Mouse (Mus musculus): ENCODE data around the gene Sec11a. TPM values are rescaled to one million over a fixed set of nuclear protein-coding genes. Genes with fewer than 3 reads are reported as not detected.

Gene Sec11a
- polyA plus RNA-seq, 1 experiment from 2014 or later = 147 TPM

DNA sequence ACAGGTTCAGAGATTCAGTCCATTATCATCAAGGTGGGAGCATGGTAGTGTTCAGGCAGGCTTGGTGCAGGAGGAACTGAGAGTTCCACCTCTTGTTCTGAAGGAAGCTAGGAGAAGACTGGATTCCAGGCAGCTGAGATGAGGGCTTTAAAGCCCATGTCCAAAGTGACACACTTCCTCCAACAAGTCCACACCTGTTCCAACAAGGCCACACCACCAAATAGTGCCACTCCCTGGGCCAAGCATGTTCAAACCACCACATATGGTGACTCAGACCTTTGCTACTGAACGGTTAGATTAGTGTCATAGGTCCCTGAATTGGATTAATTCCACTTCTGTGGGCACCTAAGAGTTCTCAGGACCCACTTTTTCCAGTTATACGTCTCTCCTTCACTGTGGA is 23.8 kb upstream of the Sec11a start:
- H3K27me3 ChIP-seq (ENCODE audit: control insufficient read depth, insufficient read depth, low read length) = no peaks in the 10 kb centered on the region
- H3K4me1 ChIP-seq (ENCODE audit: control insufficient read depth, insufficient read depth, low read length) = no peaks in the 10 kb centered on the region
- no peak for DNase-seq
- no peaks in the 10 kb centered on the region for H3K9me3 ChIP-seq (ENCODE audit: control insufficient read depth, low read length)
- no peak overlapping the region for H3K9ac ChIP-seq (replicated peaks; ENCODE audit: low read length)
- H3K4me3 ChIP-seq (replicated peaks; ENCODE audit: low read depth, low read length) = no peak overlapping the region
- no peak for ATAC-seq (ENCODE audit: low FRiP score, low TSS enrichment)
- no peak overlapping the region for H3K4me2 ChIP-seq (ENCODE audit: low read length)
- H3K27ac ChIP-seq (replicated peaks; ENCODE audit: low read depth, low read length) = no peak overlapping the region
- H3K36me3 ChIP-seq (ENCODE audit: control insufficient read depth, insufficient read depth, low read length) = no peaks in the 10 kb centered on the region
- WGBS = 68% methylated on average over 2 of the region's 2 CpGs

DNA sequence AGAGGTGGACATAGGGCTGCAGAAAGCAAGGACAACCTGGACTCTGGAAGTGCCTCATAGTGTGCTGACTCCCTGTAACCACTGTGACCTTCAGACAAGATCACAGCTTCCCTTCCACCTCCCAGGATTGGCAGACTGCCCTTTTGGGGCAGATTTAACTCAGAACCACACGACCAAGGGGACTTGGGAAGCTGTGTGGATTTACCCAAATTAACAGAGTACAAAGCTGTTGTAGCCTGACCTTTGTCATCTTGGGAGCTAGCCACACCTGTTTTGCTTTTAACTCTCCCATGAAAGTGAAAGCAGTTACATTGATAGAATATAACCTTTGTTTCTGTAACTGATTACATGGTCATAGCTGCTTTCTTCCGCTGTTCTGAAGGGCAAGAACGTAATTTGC is 23.3 kb upstream of the Sec11a start:
- no peak overlapping the region for H3K9ac ChIP-seq (replicated peaks; ENCODE audit: low read length)
- no peaks in the 10 kb centered on the region for H3K27me3 ChIP-seq (ENCODE audit: control insufficient read depth, insufficient read depth, low read length)
- WGBS = 69% methylated on average over 3 of the region's 3 CpGs
- H3K9me3 ChIP-seq (ENCODE audit: control insufficient read depth, low read length) = no peaks in the 10 kb centered on the region
- H3K4me3 ChIP-seq (replicated peaks; ENCODE audit: low read depth, low read length) = no peak overlapping the region
- H3K4me2 ChIP-seq (ENCODE audit: low read length) = no peak overlapping the region
- no peaks in the 10 kb centered on the region for H3K4me1 ChIP-seq (ENCODE audit: control insufficient read depth, insufficient read depth, low read length)
- no peak for DNase-seq
- H3K36me3 ChIP-seq (ENCODE audit: control insufficient read depth, insufficient read depth, low read length) = no peaks in the 10 kb centered on the region
- no peak for ATAC-seq (ENCODE audit: low FRiP score, low TSS enrichment)
- H3K27ac ChIP-seq (replicated peaks; ENCODE audit: low read depth, low read length) = no peak overlapping the region

DNA sequence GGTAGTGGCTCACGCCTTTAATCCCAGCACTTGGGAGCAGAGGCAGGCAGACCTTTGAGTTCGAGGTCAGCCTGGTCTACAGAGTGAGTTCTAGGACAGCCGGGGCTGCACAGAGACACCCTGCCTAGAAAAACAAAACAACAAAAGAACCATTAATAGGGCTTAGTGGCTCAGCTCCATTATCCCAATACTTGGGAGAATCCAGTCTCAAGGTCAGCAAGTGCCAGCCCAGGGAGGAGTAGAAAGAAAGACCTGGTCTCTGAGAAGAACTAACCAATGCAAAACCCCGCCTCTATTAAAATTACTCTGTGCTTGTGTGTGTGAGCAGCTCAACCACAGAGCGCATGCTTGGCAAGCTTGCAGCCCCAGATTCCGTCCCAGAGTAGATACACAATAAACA is 15.2 kb upstream of the Sec11a start:
- H3K9me3 ChIP-seq (ENCODE audit: control insufficient read depth, low read length) = no peaks in the 10 kb centered on the region
- no peak overlapping the region for H3K4me3 ChIP-seq (replicated peaks; ENCODE audit: low read depth, low read length)
- no peak overlapping the region for H3K27ac ChIP-seq (replicated peaks; ENCODE audit: low read depth, low read length)
- WGBS = 58% methylated on average over 6 of the region's 6 CpGs
- H3K4me1 ChIP-seq (ENCODE audit: control insufficient read depth, insufficient read depth, low read length) = no peaks in the 10 kb centered on the region
- DNase-seq (no peak), ATAC-seq (ENCODE audit: low FRiP score, low TSS enrichment) (no peak)
- no peaks in the 10 kb centered on the region for H3K27me3 ChIP-seq (ENCODE audit: control insufficient read depth, insufficient read depth, low read length)
- no peak overlapping the region for H3K9ac ChIP-seq (replicated peaks; ENCODE audit: low read length)
- H3K36me3 ChIP-seq (ENCODE audit: control insufficient read depth, insufficient read depth, low read length) = no peaks in the 10 kb centered on the region
- H3K4me2 ChIP-seq (ENCODE audit: low read length) = no peak overlapping the region

GRCm38 (mm10) chr7:80959003-80959402 is 11.4 kb upstream of the Sec11a start:
- WGBS = 83% methylated on average over 3 of the region's 3 CpGs
- no peak for ATAC-seq (ENCODE audit: low FRiP score, low TSS enrichment)
- Histone ChIP-seq H3K4me3 (replicated peaks; ENCODE audit: low read depth, low read length) (no peak overlapping the region), H3K27ac (replicated peaks; ENCODE audit: low read depth, low read length) (no peak overlapping the region), H3K4me1 (ENCODE audit: control insufficient read depth, insufficient read depth, low read length) (no peaks in the 10 kb centered on the region), H3K36me3 (ENCODE audit: control insufficient read depth, insufficient read depth, low read length) (no peaks in the 10 kb centered on the region), H3K9me3 (ENCODE audit: control insufficient read depth, low read length) (no peaks in the 10 kb centered on the region), H3K4me2 (ENCODE audit: low read length) (no peak overlapping the region), H3K9ac (replicated peaks; ENCODE audit: low read length) (no peak overlapping the region), H3K27me3 (ENCODE audit: control insufficient read depth, insufficient read depth, low read length) (no peaks in the 10 kb centered on the region)
- no peak for DNase-seq

GRCm38 (mm10) chr7:80956891-80957290 is 9.3 kb upstream of the Sec11a start:
- no peak for ATAC-seq (ENCODE audit: low FRiP score, low TSS enrichment)
- WGBS = 84% methylated on average over 2 of the region's 2 CpGs

GRCm38 (mm10) chr7:80954251-80954650 is 6.7 kb upstream of the Sec11a start:
- DNase-seq (no peak), ATAC-seq (ENCODE audit: low FRiP score, low TSS enrichment) (no peak)
- Histone ChIP-seq H3K4me2 (ENCODE audit: low read length) (no peak overlapping the region), H3K27me3 (ENCODE audit: control insufficient read depth, insufficient read depth, low read length) (no peaks in the 10 kb centered on the region), H3K27ac (replicated peaks; ENCODE audit: low read depth, low read length) (no peak overlapping the region), H3K9ac (replicated peaks; ENCODE audit: low read length) (no peak overlapping the region), H3K36me3 (ENCODE audit: control insufficient read depth, insufficient read depth, low read length) (no peaks in the 10 kb centered on the region), H3K4me1 (ENCODE audit: control insufficient read depth, insufficient read depth, low read length) (no peaks in the 10 kb centered on the region), H3K4me3 (replicated peaks; ENCODE audit: low read depth, low read length) (no peak overlapping the region), H3K9me3 (ENCODE audit: control insufficient read depth, low read length) (no peaks in the 10 kb centered on the region)
- WGBS = 73% methylated on average over 2 of the region's 2 CpGs

More at GRCm38 (mm10) chr7:80956891-80957290, 9.3 kb upstream of the Sec11a start:
- DNase-seq = no peak
- Histone ChIP-seq H3K4me3 (replicated peaks; ENCODE audit: low read depth, low read length) (no peak overlapping the region), H3K27ac (replicated peaks; ENCODE audit: low read depth, low read length) (no peak overlapping the region), H3K4me2 (ENCODE audit: low read length) (no peak overlapping the region), H3K27me3 (ENCODE audit: control insufficient read depth, insufficient read depth, low read length) (no peaks in the 10 kb centered on the region), H3K9ac (replicated peaks; ENCODE audit: low read length) (no peak overlapping the region), H3K9me3 (ENCODE audit: control insufficient read depth, low read length) (no peaks in the 10 kb centered on the region), H3K36me3 (ENCODE audit: control insufficient read depth, insufficient read depth, low read length) (no peaks in the 10 kb centered on the region), H3K4me1 (ENCODE audit: control insufficient read depth, insufficient read depth, low read length) (no peaks in the 10 kb centered on the region)

- DNase-seq (no peak), ATAC-seq (ENCODE audit: low FRiP score, low TSS enrichment) (no peak)
- Histone ChIP-seq H3K9ac (replicated peaks; ENCODE audit: low read length) (no peak overlapping the region), H3K4me2 (ENCODE audit: low read length) (no peak overlapping the region), H3K27me3 (ENCODE audit: control insufficient read depth, insufficient read depth, low read length) (no peaks in the 10 kb centered on the region), H3K4me3 (replicated peaks; ENCODE audit: low read depth, low read length) (no peak overlapping the region), H3K9me3 (ENCODE audit: control insufficient read depth, low read length) (no peaks in the 10 kb centered on the region), H3K4me1 (ENCODE audit: control insufficient read depth, insufficient read depth, low read length) (peaks cover 5% of the 10 kb centered on the region; the same call in 1 of the 2 replicates), H3K27ac (replicated peaks; ENCODE audit: low read depth, low read length) (no peak overlapping the region), H3K36me3 (ENCODE audit: control insufficient read depth, insufficient read depth, low read length) (no peaks in the 10 kb centered on the region)
- WGBS = 68% methylated on average over 3 of the region's 3 CpGs
Measured at GRCm38 (mm10) chr7:80952140-80952539, 4.6 kb upstream of the Sec11a start.

DNA sequence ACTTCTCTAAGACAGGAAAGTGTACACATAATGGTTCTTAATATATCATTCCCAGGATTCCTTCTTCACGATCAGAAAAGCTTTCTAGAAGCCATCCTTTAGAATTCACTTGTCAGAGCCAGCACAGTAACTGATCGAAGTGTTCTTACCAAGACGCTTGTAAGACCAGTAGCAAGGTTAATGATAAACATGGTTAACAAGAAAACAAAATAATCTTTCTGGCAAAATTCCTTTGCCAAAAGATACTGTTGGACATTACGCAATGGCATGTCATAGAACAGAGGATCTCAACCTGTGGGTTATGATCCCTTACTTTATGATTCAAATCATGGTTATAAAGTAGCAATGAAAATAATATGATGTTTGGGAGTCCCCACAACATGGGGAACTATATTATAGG is 3.9 kb upstream of the Sec11a start:
- no peak overlapping the region for H3K4me3 ChIP-seq (replicated peaks; ENCODE audit: low read depth, low read length)
- H3K27ac ChIP-seq (replicated peaks; ENCODE audit: low read depth, low read length) = no peak overlapping the region
- no peak overlapping the region for H3K4me2 ChIP-seq (ENCODE audit: low read length)
- H3K36me3 ChIP-seq (ENCODE audit: control insufficient read depth, insufficient read depth, low read length) = no peaks in the 10 kb centered on the region
- H3K9ac ChIP-seq (replicated peaks; ENCODE audit: low read length) = no peak overlapping the region
- no peak for DNase-seq
- peaks cover 7% of the 10 kb centered on the region for H3K4me1 ChIP-seq (ENCODE audit: control insufficient read depth, insufficient read depth, low read length)
- H3K9me3 ChIP-seq (ENCODE audit: control insufficient read depth, low read length) = no peaks in the 10 kb centered on the region
- WGBS = 93% methylated on average over 4 of the region's 4 CpGs
- no peaks in the 10 kb centered on the region for H3K27me3 ChIP-seq (ENCODE audit: control insufficient read depth, insufficient read depth, low read length)
- ATAC-seq (ENCODE audit: low FRiP score, low TSS enrichment) = no peak

DNA sequence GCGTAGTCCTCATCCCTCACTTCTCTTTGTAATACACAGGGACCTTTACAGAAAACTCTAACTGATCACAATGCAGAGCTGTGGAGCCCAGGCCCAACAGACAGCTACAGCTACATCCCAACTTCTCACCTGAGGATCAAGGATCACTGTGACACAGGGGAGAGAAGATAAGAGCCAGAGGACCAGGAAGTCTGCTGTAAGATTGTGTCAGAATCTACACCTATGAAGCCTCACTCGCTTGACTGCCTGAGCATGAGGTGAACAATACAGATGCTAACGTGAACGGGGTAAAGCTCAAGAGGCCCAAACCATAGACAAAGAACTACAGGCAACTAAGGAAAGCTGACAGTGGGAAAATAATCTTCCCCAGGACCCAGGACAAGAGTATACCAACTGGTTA is 7.8 kb downstream of the Sec11a start:
- Histone ChIP-seq H3K36me3 (ENCODE audit: control insufficient read depth, insufficient read depth, low read length) (peaks cover 5% of the 10 kb centered on the region), H3K4me3 (replicated peaks; ENCODE audit: low read depth, low read length) (no peak overlapping the region), H3K4me1 (ENCODE audit: control insufficient read depth, insufficient read depth, low read length) (no peaks in the 10 kb centered on the region), H3K27me3 (ENCODE audit: control insufficient read depth, insufficient read depth, low read length) (no peaks in the 10 kb centered on the region), H3K4me2 (ENCODE audit: low read length) (no peak overlapping the region), H3K9ac (replicated peaks; ENCODE audit: low read length) (no peak overlapping the region), H3K9me3 (ENCODE audit: control insufficient read depth, low read length) (no peaks in the 10 kb centered on the region), H3K27ac (replicated peaks; ENCODE audit: low read depth, low read length) (no peak overlapping the region)
- DNase-seq (no peak), ATAC-seq (ENCODE audit: low FRiP score, low TSS enrichment) (no peak)
- 93% methylated on average over 4 of the region's 4 CpGs for WGBS

All from midbrain, embryonic 14.5 days (tissue).